Mouse (Mus musculus) erythroid progenitor cell, adult 5-6 weeks (primary cell): ENCODE measurements around the gene Lin7b. TPM values are rescaled to one million over a fixed set of nuclear protein-coding genes. Genes with fewer than 3 reads are reported as not detected.

Experiments
- ATAC-seq: replicated peaks from 2 replicates; pipeline ENCODE4 v1.8.0; 2016; ENCODE audit warnings: moderate number of reproducible peaks, mild to moderate bottlenecking, moderate TSS enrichment, inconsistent platforms; ENCODE audit not compliant: poor library complexity, low FRiP score, severe bottlenecking
- total RNA-seq, 2 experiments: library from RNA; stranded (forward) in 1 of 2; stranded (reverse) in 1 of 2; fragments of 150-400 nt in 1 of 2; fragments of 186-747, 209-891 nt in 1 of 2; gene quantifications; 2 replicates each; pipeline versions ENCODE4 v1.2.3 to v1.2.4; 2015 to 2017; ENCODE audit warnings: low replicate concordance in 2 of 2

Gene Lin7b
- total RNA-seq, 2 experiments from 2014 or later: not detected

DNA sequence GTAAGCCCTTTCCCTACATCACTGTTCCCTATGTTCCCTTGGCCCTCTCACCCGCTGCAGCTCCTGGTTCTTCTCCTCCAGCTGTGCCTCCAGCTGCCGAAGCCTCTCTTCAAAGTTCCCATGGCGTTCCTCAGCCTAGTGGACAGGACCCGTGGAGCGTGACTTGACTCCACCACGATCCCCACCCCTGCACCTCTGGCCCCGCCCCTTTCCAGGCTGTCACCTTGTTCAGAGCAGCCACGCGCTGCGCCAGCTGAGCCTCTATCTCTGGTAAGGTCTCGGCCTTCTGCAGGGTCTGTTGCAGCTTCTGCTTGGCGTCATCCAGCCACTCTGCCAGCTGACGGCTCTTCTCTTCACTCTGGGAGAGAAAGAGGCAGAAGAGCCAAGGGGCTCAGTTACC lies 14.3 kb downstream of the Lin7b start:
- ATAC-seq: no peak

DNA sequence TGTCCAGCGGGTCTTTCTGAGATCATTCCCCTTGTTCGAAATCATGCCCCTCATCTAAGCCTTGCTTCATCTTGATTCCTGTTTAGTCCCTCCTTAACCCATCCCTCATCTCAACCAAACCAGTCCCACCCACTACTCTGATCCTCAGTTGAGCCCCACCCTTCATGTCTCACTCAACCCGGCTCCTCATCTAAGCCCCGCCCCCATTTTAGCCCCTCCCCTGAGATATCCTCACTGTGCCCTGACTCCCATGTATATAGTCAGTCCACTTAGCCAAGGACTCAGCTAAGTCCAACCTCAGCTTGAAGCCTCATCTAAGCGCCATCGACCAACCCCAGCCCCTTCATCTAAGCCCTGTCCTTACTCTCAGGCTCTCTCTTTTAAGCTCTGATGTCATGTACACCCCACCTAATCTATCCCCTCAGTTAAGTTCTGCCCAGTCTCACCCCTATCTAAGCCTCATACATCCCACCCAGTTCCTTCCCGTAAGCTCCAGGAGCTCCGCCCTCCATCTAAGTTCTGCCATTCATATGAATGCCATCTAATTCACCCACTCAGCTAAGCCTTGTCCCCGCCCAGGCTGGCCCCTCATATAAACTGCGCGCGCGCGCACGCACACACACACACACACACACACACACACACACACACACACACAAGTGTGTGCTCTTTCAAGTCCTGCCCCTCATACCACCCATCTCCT lies 14.9 kb downstream of the Lin7b start:
- ATAC-seq: no peak

DNA sequence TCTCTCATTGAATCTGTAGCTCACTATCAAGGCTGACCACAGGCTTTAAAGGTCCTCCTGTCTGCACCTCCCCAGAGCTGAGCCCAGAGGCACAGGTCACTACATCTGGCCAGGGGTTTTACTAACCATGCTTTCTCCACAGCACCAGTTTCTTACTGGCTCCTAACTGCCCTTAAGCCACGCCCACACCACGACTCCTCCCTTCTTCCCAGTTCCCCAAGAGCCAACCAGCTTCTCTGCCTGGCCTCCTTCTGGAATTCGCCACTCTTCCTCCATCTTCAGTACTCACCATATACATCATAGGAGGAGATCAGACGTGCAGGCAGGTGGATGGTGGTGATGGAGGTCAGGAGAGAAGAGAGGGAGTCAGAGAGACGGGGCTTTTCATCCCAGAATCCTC lies 17.3 kb downstream of the Lin7b start:
- ATAC-seq: no peak

DNA sequence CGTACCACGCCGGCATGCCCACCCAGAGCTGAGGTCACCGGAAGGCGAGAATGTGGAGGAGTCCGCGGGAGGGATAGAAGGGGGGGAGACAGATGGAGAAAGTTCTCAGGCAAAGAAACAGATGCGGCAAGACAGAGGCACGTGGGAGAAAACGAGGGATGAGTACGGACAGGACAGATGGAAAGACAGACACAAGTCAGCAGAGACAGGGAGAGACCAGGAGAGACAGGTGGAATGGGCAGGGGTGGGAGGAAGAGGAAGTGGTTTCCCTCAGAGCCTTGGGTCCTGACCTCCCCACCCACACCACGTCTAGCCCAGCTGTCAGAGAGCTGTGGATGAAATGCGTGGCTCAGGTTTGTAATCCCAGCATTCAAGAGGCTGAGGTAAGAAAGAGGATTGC lies 23.5 kb downstream of the Lin7b start:
- ATAC-seq: no peak

DNA sequence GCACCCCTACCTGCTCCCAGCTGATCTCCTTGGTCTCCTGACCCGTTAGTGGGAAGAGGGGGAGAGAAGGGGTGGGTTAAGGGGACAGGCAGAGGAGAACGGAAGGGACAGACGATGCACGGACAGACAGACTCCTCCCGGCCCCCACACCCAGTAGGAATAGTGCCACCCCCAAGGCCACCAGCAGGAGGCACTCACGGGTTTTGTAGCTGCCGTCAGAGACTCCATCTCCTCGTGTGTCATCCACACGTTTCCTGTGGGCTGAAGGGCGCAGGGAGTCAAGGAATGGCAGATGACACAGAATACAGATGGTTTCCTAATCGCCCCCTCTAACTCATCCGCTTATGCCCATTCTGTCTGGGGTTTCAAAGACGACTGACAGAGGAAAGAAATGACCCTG lies 26.8 kb downstream of the Lin7b start:
- no peak for ATAC-seq

DNA sequence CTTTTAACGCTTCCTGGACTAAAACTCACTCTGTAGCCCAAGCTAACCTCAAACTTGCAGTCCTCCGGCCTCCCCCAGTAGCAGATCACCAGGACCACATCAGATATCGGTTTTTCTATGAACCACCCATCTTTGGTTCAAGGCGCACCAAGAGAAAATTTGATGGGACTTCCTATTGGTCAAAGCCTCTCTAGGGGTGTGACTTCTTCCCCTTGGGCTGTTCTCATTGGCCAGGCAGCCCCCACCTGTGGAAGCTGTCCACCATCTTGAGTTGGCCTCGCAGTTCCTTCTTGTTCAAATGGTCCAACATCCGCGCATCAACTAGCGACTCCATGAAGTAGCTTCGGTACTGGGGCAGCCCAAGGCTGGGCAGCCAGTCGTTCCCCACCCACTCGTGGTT lies 28.3 kb downstream of the Lin7b start:
- ATAC-seq: no peak

DNA sequence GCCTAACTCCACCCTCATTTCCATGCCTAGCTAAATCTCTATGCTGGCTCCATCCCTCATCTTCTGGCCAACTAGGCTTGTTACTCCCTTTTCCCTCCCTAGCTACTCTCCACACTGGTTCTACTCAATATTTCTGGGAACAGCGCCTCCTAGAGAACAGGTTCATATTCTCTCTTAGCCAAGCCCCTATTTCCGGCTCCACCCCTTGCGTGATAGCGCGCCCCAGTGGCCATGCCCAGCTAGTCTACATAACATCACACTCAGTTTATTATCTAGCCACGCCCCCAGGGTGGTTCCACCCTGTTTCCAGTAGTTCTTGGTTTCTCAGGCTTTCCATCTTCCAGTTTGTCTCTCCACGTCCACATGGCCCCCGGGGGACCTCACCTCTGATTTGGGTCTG lies 29.1 kb downstream of the Lin7b start:
- peak; percentile 58; the same call in 1 of the 2 replicates for ATAC-seq

DNA sequence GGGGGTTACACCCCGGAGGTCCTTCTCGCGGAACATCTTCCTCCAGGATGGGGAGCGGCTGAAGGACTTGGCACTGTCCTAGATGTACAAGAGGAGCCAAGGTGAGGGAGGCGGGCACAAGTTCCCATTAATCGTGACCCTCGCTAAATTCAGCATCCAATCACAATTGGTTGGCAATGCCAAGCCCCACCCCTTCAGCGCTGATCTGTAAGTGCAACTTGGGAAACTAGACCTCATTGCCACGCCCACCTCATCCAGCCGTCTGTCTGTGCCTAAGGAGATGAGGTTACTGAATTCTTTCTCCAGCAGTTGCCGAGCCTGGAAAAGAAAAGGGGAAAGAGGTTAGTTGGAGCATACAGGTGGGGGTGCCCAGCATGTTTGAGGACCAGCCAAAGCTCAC lies 29.7 kb downstream of the Lin7b start:
- ATAC-seq: peak; percentile 45; the same call in 1 of the 2 replicates

DNA sequence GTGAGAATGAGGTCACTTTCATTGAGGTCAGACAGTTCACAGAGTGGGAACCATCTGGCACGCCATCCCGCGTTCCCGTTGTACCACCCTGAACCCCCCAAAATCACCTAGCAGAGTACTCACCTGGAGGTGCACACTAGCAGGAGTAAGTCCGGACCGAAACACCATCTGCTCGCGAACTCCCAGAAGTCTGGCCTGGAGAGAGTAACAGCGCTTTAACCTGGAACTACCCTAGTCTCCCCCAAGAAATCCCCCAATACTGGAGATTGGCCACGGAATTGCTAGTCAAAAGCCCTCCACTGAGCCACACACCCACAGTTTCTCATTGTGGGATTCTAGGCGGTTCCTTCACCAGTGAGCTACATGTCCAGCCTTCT lies 30.3 kb downstream of the Lin7b start:
- ATAC-seq: no peak

DNA sequence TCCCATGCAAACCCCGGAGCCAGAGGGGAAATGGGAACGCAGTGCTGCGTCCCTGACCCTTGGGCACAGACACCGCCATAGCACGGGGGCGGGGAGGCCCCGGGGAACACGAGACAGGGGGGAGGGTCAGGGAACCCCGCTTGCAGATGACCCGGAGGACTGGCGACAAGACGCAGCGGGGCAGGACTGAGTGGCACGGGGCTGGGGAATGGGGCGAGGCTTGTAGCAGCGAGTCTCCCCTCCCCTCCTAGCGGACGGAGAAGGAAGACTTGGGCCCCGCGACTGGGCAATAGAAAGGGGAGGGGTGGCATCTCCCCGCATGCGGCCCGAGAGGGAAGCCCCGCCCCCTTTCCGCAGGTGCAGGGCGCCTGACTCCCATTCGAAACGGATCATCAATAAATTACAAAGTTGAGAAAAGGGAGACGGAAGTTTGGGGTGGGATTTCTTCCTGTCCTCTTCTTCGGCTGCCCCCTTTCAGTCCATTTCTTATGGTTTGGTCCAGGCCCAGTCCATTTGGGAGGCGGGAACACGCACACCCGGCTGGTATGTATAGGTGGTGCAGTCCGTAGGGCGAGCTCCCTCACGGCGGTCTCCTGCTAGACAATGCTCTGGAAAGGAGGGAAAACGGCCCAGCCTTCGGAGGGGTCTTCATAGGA lies 30.8 kb downstream of the Lin7b start:
- ATAC-seq: peak; percentile 68

DNA sequence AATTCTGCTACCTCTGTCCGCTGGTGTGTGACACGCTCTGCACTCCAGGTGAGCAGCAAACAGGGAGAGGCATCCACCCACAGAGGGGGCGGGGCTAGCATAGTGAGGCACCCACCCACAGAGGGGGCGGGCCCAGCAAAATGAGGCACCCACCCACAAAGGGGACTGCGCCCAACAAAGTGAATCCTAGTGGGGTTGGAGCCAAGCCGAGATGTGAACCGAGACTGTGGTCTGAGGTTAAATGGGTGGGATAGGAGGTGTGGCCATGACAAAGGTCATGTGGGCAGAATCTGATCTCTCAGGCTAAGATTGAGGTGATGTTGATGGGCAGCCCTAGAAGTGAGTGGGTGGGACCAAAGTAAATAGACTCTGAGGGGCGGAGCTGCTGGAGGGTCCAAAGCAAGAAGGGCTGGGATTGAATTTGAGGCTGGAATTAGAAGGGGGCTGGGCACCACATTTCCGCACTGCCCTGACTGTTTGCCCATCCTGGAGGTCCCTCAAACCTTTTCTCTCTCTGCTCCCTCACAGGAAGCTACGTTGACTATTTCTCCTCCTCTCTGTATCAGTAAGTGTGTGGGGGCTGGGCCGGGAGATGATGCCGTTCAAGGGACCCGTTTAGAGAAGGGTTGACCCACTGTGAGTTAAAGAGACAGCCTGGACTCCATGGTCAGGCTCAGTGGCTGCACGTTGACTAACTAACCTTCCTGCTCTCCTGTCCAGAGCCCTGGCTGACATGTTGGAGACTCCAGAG lies 32.0 kb downstream of the Lin7b start:
- ATAC-seq: no peak

DNA sequence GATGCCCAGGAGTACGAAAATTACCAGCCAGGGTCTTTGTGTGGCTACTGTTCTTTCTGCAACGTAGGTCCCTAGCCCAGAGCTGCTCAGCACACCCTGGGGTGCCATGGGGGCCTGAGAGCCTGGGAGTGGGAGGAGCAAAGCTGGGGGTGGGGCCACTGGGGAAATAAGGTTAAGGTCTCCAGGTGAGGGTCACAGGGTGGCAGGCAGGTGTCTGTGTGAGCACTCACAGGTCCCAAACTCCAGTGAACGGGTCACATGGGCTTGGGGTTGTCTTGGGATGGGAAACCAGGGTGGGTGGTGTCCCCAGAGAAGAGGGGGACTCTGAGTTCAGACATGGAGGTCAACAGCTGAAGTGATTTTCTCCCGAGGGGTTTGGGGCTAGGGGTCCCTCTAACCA lies 32.9 kb downstream of the Lin7b start:
- ATAC-seq: no peak

DNA sequence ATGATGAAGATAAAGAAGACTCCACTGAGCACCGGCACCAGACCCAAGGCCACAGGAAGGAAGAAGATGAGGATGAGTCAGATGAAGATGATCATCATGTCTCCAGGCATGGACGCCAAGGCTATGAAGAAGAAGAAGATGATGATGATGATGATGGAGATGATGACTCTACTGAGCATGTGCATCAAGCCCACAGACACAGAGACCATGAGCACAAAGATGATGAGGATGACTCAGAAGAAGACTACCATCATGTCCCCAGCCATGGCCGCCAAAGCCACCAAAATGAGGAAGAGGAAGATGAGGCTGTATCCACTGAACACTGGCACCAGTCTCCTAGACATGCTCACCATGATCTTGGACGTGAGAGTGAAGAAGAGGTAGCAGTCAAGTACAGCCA lies 34.1 kb downstream of the Lin7b start:
- no peak for ATAC-seq

DNA sequence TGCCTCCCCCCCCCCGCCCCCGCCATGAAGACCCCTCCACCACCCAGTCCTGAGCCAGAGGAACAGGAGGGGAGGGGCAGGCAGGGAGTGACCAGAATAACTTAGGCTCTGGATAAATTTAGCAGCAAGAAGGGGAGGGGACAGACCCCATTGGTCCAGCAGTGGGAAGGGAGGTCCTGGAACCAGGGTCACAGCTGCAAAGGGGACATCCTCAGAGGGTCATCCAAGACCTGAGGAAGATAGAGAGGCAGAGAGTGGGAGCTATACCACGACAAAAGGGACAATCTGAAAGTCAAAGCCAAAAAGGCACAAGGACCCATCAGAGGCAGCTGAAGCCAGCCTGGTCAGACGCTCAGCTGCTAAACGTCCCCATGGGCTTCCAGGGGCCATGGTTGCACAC lies 35.3 kb downstream of the Lin7b start, which contains the start of gene Hrc:
Gene Hrc (plus strand): TSS at position 235 of the 400 bp plus-strand sequence.
- ATAC-seq: no peak

DNA sequence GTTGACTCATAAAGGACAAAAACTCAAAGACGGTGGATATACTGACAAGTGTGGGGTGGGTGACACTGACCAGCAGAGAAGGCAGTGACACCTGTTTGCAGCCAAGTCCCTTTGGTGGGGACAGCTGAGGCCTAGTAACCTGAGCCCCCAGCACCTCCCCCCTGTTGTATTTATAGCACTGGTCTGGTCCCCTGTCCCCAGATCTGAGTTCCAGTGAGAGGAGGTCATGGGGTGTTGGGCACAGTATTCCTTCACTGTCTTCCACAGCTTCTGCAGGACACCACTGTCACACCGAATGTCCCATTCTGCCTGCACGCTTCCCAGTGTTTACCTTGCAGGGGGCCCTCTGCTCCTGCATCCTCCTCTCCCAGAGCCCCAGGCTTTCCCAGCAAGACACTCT lies 35.8 kb downstream of the Lin7b start:
- no peak for ATAC-seq

DNA sequence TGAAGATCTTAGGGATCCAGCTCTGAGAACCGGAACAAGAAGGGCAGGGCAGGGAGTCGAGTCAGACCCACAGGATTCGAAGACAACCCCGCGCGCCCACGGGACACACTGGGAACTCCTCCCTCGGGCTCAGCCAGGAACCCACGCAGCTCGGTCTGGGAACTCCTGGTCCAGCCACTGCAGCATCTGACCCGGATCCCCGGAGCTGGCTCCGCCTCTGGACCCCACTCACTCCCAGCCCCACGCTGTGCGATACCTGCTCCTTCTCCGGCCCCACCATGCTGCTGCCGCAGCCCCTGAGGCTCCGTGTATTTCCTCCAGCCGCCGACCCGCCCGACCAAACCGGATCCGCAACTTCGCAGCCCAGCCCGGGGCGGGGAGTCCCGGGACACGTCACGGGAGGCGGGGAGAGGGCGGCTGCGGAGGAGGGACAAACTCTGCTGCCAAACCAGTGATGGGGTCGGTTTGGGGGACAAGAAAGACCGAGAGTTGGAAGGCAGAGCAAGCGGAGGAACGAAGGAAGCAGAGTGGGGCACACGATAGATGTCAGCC lies 36.9 kb downstream of the Lin7b start, which contains the start of gene Trpm4:
Gene Trpm4 (minus strand): TSS at position 350 of the 552 bp plus-strand sequence.
- ATAC-seq: peak; percentile 23; the same call in 1 of the 2 replicates

DNA sequence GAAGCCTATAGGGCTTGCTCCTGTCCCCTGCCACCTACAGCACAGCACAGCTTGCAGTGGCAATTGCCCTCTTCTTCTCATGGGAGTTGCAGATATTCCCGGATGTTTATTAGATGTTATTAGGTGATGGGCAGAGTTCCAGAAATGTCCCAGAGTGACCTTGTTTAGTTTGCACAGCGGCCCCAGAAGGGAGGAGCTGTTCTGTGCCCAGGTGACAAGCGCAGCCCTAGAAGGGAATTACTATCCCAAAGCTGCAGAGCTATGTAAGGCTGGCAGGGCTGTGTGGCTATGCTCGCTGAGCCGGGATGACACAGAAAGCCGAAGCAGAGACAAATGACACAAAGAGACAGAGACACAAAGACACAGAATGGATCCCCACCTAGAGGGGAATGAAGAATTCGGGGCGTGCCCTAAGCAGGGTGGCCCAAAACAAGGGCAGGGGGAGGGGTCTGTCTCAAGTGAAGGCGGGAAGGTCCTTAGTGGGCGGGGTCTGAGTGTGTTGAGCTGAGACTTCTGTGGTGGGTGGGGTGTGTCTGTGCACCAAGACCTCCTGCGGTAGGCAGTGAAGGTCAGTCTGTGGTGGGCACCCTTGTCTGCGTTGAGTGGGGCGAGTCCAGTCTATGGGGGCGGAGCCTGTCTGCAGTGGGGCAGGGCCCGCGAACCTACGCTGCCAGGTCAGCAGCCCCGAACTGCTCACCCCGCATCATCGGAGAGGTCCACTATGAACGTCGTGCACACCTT lies 37.5 kb downstream of the Lin7b start:
- ATAC-seq: no peak

DNA sequence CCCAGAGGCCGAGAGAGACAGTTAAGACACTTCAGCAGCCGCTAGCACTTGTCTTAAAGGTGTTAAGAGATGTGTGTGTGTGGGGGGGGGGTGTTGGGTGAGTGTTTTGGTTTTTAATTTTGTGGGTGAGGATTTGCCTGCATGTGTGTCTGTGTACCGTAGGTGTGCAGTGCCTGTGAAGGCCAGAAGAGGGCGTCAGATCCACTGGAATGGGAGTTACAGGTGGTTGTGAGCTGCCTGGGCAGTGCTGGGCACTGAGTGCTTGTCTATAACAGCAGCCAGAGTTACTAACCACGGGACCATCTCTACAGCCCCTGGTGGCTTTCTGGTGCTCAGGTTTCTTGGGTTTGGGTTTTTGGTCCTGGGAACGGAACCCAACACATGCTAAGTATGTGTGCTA lies 38.9 kb downstream of the Lin7b start:
- ATAC-seq: no peak

DNA sequence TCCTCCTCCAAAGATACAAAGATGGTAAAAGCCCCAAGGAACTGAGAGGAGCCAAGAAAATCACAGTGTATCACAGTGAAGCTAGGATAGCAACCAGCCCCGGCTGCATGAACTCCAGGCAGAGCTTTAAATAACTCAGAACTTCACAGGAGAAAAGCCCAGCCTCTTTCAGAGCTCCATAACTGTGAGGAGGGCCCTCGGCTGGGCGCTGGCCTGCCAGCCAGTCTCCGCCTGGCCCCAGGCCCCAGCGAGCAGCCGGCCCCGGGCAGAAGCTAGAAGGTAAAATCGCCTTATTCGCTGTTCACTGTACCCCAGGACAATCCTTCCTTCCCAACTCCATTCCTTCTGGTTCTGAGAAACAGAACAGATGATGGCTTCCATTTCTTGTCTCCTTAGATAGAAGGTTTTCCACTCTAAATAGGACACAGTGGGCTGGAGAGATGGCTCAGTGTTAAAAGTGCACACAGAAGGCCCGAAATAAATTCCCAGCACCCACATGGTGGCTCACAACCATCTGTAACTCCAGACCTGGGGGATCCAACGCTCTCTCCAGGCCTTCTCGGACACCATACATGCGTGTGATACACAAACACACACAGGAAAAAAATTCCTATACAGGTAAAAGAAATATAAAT lies 41.4 kb downstream of the Lin7b start:
- no peak for ATAC-seq
